Mouse (Mus musculus): ENCODE measurements around the gene Cd1d1.
"Not testable (repeated sequence)": the region's sequence is repeated elsewhere in the genome, so short reads cannot be mapped to it uniquely, and the experiment has no call there.

Gene Cd1d1

DNA sequence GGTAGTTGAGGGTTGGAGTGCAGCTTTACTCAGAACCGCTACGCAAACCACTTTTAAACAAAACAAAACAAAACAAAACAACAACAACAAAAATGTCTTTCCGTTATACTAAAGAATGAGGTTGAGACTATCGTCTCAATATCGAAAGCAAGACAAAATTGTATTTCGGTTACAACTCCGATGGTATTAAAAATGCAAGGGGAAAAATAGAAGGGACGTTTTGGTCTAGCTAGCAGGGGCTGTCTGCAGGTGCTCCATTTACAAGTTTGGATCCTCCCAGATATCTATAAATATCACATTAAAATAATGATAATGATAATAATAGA, at the start of gene Cd1d1:
TSS of gene Cd1d1 (minus strand) at position 27 of the 326 bp plus-strand sequence.
- DNase-seq (ENCODE audit: low spot score in 2 of 2) = no peak

DNA sequence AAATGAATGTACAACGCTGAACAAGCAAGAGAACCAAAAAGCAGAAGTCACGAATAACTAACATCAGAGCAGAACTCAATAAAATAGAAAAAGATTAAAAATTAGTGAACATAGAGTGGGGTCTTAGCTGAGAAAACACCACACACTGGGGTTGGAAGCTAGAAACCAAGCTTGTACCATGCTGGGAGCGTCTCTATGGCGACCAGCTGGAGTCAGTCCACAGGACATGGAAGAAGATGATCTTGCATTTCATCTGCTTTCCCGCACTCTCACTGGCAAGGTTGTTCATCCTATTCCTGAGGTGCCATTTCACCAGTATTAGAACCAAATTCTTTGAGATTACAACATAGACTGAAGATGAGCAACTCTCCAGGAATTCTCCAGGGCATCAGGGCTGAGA, 48.6 kb upstream of the Cd1d1 start:
- DNase-seq (ENCODE audit: low spot score in 2 of 2) = no peak

DNA sequence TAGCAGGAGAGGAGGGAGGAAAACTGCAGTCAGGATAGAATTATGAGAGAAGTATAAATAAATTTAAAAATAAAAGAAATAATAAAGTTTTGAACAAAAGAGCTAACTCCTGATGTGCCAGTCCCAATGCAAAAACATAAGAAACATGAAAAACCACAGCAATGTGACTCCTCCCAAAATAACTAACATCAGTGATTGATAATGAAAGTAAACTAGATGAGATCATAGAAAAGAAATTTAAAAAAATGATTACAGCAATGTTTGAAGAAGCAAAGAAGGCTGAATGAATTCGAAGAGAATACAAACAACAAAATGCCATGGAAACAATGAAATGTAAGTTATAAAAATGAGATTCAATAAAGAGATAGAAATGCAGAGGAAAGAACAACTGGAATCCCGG, 42.5 kb upstream of the Cd1d1 start:
- DNase-seq (ENCODE audit: low spot score in 2 of 2) = no peak

DNA sequence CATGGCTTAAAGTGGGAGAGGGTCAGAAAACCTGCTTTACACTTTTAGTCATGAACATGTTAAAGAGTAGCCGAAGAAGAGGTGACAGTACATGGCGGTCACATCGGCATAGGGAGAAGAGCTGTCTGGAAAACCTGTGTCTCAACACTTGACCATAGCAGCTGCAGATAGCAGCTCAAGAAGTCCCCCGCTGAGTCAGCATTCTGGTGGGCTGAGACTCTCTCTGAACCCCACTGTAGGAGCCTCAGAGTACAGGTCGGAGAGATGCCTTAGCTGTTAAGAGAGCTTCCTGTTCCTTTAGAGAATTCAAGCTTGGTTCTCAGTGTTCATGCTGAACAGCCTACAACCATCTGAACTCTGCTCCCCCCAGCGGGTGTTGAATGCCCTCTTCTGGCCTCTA, 39.3 kb upstream of the Cd1d1 start:
- no peak for DNase-seq (ENCODE audit: low spot score in 2 of 2)

DNA sequence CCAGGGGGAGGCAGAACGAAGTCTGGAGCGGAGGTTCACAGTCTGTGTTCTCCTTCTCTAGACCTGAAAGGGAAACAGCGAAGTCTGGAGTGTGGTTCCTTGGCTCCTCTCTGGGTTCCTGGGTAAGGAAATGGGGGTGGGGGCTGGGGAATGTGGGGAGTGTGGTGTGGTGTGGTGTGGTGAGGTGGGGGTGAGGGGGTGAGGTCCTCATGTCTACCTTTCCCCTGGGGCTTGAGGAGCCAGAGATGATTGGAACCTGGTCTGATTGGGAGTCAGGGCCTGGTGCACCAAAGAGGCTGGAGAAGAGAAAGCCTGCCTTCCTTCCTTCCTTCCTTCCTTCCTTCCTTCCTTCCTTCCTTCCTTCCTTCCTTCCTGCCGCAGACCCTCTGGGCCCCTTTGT, 34.8 kb upstream of the Cd1d1 start:
- no peak for DNase-seq (ENCODE audit: low spot score in 2 of 2)

DNA sequence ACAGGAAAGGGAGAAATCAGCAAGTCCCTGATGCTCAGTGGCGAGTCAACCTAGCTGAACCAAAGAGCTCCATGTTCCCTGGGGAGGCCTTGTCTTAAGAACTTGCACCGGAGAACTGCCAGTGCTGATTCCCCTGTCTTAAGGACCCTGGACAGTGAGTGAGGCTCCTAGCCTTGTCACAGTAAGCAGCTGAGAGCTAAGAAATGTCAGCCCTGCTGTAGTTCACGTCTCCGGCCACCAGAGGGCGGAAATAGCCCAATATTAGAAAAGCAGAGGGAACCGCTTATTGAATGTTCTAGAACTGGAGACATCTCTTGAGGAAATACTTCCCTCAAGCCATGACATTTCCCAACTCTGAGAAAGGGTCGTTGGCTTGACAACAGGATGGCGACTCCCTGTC, 34.1 kb upstream of the Cd1d1 start:
- peak; percentile 70 to 86 for DNase-seq (ENCODE audit: low spot score in 2 of 2)

DNA sequence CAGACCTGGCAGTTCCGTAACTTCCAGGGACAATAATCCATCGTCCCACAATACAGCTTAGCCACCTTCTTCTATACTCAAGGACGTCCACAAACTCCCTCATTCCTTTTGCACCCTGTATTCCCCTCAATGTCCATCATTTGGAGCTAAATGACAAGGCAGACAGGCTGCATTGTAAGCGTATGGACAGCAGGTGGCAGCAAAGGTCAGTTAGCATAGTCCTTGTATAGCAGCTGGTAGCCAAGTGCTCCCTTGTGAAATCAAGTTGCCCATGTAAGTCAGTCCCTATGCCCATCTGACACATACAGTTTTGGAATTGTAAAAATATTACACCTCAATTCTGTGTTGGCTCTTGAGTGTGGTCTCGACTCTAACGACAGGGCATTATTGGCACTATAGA, 31.6 kb upstream of the Cd1d1 start:
- peak; percentile 39 to 76 for DNase-seq (ENCODE audit: low spot score in 2 of 2)

DNA sequence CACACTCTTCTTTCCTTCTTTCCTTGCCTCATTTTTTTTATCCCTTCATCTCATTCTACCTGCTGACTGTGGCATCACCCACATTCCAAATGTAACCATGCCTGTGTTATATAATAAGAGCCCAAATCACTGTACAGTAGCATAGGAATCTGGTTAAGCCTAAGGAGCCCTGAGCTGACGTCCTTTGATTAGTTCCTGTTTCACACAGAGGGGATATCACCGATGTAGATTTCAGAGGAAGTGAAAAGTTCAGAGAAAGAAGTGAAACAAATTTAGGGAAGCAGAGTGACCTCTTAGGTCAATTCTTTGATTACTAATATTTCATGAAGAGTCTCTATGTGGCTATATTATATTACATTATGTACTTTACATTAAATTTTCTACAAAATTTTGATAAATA, 18.5 kb upstream of the Cd1d1 start:
- DNase-seq (ENCODE audit: low spot score in 2 of 2) = no peak

DNA sequence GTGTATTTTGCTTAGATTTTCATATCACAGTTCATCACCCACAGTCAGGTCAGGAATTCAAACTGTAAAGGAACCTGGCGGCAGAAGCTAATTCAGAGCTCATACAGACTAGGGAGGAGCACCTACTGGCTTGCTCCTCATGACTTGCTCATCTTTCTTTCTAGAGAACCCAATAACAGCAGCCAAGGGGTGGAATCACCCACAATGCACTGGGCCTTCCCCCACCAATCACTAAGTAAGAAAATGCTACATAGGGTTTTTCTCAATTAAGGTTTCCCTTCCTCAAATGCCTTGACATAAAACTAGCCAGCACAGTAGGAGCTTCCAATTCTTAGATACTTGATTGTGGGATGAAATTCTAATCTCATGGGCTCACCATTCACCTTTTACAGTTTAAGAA, 17.8 kb upstream of the Cd1d1 start:
- no peak for DNase-seq (ENCODE audit: low spot score in 2 of 2)

DNA sequence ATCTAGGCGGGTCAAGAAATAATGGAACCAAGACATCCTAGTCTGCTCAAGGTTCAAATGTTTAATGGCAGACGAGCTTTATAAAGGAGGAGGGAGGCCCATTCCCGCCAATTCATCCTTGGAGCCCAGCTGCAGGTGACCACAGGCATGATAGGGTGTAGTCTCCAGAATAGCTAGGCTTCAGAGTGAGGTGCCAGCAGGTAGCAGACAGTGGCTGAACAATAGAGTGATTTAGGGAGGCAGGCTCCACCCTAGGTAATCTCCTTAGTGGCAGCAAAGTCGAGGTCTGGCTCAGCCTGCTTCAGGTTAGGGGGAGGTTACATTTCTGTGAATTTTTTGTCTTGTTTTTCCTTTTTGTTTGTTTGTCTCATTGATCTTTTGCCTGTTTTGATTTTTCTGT, 16.7 kb upstream of the Cd1d1 start:
- no peak for DNase-seq (ENCODE audit: low spot score in 2 of 2)

DNA sequence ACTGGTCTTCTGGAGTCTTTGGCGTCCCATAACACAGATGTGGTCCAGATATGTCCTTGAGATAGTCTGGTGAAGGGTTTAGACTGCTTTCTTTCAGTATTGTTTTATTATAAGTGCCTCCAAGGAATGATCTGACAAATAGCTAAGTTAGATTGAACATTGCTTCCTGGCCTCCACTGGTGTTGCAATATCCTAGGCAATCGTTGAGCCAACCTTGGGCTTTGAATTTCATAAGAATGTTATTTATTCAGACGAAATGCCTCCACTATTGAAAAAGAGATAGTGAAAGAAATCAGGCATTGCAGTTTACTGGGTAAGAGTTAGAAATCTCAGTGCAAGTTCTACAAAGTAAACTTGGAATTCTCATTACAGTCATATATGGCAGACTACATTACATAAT, 13.2 kb upstream of the Cd1d1 start:
- DNase-seq (ENCODE audit: low spot score in 2 of 2) = not testable (repeated sequence)

DNA sequence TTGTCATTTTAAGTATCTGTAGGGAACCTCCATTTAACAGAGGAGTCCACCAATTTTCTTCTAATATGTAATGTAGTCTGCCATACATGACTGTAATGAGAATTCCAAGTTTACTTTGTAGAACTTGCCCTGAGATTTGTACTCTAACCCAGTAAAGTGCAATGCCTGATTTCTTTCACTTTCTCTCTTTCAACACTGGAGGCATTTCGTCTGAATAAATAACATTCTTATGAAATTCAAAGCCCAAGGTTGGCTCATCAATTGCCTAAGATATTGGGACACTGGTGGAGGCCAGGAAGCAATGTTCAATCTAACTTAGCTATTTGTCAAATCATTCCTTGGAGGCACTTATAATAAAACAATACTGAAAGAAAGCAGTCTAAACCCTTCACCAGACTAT, 9.0 kb upstream of the Cd1d1 start:
- DNase-seq (ENCODE audit: low spot score in 2 of 2) = not testable (repeated sequence)

DNA sequence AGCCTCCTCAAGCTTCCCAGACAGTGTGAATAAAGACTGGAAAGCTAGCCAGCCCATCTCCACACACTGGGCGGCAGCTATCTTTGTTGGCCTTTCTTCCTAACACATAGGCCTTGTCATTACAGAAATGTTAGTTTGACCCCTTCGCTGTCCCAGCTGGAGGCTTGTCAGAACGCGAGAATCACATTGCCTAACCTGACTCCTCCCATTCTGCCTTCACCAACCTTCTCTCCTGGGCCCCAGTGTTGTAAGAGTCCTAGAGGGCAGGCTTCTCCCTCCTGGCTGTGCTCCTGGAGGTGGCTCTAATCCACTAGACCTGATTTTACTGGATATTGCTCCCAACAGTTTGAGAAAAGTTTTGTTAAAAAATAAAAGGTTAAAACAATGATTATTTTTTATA, 1.4 kb upstream of the Cd1d1 start:
- DNase-seq (ENCODE audit: low spot score in 2 of 2) = no peak

DNA sequence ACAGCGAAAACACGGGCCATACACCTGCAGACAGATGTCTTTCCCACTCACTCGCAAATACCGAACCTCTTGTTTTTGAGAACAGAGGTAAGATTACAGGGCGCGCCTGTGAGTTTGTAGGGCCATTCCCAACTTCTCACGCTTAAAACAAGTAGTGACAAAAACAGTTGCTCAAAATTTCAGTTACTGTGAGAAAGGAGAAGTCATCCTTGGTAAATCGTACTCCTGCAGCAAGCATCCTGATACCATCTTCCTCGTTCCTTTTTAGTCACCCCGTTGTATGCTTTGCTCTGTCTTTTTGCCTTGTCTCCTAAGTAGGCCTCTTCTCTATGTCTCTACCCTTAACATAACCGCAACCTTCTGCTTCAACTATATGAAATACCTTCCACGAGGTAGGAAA, 810 bp upstream of the Cd1d1 start:
- DNase-seq (ENCODE audit: low spot score in 2 of 2) = no peak

DNA sequence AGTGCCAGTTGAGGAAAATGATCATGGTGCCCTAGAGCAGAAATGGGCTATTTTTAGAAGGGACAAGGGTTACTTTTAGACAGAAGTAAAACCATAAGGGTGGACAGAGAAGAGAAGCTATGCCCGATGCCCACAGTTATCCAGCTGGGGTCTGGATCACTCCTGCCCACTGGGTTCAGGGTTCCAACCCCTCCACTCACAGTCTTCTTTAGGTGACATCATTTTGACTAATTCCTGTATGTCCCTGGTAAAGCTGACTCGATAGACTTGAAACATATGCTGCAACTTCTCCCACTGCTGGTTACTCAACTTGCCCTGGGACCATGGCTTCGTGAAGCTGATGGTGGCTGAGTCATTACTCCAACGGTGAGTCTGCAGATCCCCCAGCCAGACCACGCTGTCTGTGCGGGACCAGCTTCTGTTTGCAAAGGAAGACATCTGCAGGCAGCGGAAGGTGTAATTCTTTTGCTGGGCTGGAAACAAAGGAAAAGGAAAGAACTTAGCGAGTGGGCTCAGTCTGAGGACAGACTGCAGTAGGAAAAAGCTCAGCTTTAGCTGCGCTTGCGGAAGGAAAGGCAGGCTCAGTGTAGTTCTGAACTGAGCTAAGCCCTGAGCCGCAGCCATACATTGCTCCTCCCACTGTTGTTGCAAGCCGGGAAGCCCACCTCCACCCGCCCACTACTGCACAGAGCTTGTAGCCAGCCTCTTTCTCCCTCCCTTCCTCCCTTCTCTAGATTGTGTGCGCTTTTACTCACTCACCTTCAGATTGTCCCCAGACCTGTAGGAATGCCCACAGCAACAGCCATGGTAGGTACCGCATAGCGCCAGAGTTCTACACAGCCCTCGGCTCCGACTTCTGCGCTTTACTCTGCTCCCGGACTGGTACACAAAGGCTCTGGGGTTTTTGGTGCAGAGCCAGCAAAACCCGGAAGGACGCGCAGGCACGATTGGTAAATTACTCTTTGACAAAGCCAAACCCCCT, 517 bp downstream of the Cd1d1 start:
- DNase-seq (ENCODE audit: low spot score in 2 of 2) = peak; percentile 24 to 35

DNA sequence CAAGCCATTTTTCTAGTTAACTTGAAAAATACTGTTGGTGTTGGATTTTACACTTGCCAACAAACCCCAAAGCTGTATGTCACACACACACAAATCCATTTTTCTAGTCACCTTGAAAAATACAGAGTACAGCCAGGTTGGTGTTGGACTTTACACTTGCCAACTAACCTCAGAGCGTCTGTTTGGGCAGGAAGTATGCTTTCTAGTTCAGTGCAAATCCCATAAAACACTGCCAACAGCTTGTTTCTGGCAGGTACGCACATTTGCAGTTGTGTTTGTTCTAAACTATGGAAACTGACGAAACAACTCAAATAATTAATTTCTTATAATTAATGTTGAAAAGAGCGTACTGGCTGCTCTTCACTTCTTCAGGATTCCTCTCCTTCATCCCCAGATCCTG, 3.1 kb downstream of the Cd1d1 start:
- no peak for DNase-seq (ENCODE audit: low spot score in 2 of 2)

DNA sequence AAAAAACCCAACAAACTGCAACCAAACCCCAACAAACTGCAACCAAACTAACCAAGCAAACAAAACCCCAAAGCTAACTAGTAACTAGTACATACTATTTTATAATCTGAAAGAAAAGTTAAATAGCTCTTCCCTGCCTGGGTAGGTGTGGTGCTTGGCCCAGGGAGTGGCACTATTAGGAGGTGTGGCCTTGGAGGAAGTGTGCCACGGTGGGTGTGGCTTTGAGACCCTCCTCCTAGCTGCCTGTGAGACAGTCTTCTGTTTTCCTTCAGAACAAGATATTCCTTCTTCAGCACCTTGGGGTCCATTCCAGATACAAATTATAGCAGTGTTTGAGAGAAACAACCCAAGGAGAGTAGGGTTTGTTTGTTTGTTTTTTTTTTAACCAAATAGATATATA, 3.9 kb downstream of the Cd1d1 start:
- no peak for DNase-seq (ENCODE audit: low spot score in 2 of 2)

DNA sequence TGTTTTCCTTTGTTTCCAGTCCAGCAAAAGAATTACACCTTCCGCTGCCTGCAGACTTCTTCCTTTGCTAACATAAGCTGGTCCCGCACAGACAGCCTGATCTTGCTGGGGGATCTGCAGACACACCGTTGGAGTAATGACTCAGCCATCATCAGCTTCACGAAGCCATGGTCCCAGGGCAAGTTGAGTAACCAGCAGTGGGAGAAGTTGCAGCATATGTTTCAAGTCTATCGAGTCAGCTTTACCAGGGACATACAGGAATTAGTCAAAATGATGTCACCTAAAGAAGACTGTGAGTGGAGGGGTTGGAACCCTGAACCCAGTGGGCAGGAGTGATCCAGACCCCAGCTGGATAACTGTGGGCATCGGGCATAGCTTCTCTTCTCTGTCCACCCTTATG, 12.3 kb downstream of the Cd1d1 start:
- not testable (repeated sequence) for DNase-seq (ENCODE audit: low spot score in 2 of 2)

DNA sequence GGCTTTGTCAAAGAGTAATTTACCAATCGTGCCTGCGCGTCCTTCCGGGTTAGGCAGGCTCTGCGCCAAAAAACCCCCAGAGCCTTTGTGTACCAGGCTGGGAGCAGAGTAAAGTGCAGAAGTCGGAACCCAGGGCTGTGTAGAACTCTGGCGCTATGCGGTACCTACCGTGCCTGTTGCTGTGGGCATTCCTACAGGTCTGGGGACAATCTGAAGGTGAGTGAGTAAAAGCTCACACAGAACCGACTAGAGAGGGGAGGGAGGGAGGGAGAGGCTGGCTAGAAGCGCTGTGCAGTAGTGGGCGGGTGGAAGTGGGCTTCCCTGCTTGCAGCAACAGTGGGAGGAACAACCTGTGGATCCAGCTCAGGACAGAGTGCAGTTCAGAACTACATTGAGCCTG, 12.8 kb downstream of the Cd1d1 start:
- no peak for DNase-seq (ENCODE audit: low spot score in 2 of 2)

DNA sequence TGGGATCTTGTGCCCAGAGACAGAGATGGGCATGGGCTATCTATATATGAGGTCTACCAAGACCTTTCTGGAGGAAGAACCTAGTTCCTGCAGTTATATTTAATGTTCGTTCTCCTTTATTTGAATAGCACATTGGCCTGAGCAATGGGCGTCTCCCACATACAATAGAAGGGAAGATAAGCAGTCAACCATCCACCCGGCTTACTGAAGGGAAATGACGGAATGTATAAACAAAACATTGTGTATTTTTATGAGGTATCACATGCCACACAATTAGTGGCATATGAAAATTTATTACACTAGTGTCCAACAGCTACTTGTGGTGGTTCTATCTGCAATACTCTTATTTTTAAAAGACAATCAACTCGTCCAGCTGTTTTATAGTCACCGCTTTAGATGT, 15.9 kb downstream of the Cd1d1 start:
- DNase-seq (ENCODE audit: low spot score in 2 of 2) = no peak

DNA sequence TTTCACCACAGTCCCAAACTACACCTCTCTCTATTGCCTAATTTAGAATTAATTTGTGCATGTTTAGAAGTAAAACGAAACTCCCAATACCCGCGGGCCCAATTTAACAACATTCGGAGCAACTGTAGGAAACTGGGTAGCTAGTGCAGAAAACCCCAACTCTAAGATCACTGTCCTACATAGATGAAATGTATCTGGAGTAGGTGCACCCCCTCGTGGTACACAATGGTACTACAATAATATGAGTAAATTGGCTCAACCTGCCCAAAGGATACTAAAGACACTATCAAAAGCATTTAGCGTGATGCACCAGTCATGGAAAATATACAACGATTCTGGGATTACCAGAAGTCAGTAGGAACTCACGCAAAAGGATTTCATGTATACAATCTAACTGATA, 22.7 kb downstream of the Cd1d1 start:
- DNase-seq (ENCODE audit: low spot score in 2 of 2) = peak; percentile 50 to 85

DNA sequence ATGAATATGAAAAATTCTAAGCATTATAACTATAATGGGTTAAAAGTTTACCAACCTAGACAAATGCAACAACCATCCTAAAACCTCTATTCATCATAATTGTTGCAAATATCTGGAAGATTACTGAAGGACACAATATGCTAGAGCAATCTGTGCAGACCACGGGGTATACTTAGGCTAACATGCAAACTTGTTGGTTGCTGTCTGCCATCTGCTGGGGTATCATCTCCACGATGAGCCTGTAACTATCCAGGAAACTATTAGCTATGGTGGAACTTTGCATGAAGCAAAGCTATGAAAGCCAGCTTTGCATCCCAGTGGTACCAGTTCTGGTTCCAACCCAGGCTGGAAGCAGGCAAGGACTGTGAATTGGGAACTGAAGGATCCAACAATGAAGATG, 24.1 kb downstream of the Cd1d1 start:
- no peak for DNase-seq (ENCODE audit: low spot score in 2 of 2)

DNA sequence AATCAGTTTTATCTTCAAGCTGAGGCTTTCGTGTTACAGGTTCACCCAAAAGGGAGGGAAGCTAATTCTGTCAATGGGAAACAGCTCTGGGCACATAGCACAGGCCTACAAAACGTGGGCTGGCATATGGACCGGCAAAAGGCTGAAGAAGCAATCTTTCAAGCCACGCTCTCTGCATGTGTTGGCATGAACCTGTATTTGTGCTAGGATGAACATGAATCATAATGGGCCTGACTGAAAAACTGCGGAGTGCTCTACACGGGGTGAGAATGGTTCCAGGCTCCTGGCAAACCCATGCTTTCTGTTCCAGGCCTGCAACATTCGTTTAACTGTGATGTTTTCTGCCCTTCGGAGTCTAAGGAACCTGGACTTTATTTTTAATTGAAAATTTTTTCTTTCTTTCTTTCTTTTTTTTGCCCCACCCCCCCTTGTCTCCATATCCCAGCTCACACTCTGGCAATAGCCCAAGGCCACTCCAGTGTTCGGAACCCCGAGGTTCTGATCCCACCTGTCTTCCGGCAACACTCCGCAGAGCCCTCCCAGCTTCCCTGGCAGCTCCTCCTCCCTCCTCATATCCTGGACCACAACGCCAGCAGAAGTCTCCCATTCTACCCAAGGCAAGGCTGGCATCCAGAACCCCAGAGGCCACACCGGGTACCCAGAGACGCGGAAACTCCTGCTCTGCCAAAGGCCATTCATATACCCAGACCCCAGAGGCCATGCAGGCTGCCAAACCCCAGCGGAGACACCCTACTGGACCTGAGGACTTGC, 36.4 kb downstream of the Cd1d1 start:
- no peak for DNase-seq (ENCODE audit: low spot score in 2 of 2)

All from frontal cortex, postnatal 36 days (tissue).